Mouse (Mus musculus) neural tube, embryonic 11.5 days (tissue): ENCODE measurements at regions not wholly inside any gene's neighbourhood (a gene's known extent, or its start where the extent isn't known, plus 50 kb on each side); places are given as distances from the start of the nearest gene placed in this dataset.
A peak's percentile ranks its signal among the peaks of the same experiment; 100 is the strongest.

Experiments used
- ATAC-seq: fragments of 200-750 bp; cut with Nextera tagmentation; 2 replicates; pipeline ENCODE4 v1.8.0; 2017; ENCODE audit warnings: moderate number of reproducible peaks, mild to moderate bottlenecking, moderate TSS enrichment, moderate library complexity; ENCODE audit not compliant: insufficient read depth, low FRiP score, low TSS enrichment
- DNase-seq: peaks from one replicate; pipeline ENCODE4 v3.0.0-alpha.2; 2015; ENCODE audit warnings: low spot score
- H3K27ac ChIP-seq: fragments of 300-500 bp; sonication (generic); 2 replicates; pipeline ENCODE4 v1.5.1; 2014; ENCODE audit warnings: low read depth, mild to moderate bottlenecking, low read length
- H3K27me3 ChIP-seq: fragments of 300-500 bp; sonication (generic); 2 replicates; pipeline ENCODE4 v1.6.1; 2014; ENCODE audit warnings: mild to moderate bottlenecking, low read length, mixed read lengths; ENCODE audit not compliant: control insufficient read depth, insufficient read depth
- H3K36me3 ChIP-seq: fragments of 300-500 bp; sonication (generic); 2 replicates; pipeline ENCODE4 v1.6.1; 2014; ENCODE audit warnings: mild to moderate bottlenecking, low read length, moderate library complexity, mixed read lengths; ENCODE audit not compliant: control insufficient read depth, insufficient read depth
- H3K4me1 ChIP-seq: fragments of 300-500 bp; sonication (generic); 2 replicates; pipeline ENCODE4 v1.6.1; 2014; ENCODE audit warnings: low read length, mixed read lengths; ENCODE audit not compliant: control insufficient read depth, insufficient read depth
- H3K4me2 ChIP-seq: fragments of 300-500 bp; sonication (generic); 2 replicates; pipeline ENCODE4 v1.6.1; 2014; ENCODE audit warnings: low read depth, mild to moderate bottlenecking, moderate library complexity
- H3K4me3 ChIP-seq: fragments of 300-500 bp; sonication (generic); 2 replicates; pipeline ENCODE4 v1.5.1; 2014; ENCODE audit warnings: low read depth, low read length
- H3K9ac ChIP-seq: fragments of 300-500 bp; sonication (generic); 2 replicates; pipeline ENCODE4 v1.6.1; 2014; ENCODE audit warnings: mild to moderate bottlenecking, low read length
- H3K9me3 ChIP-seq: fragments of 300-500 bp; sonication (generic); 2 replicates; pipeline ENCODE4 v1.6.1; 2016; ENCODE audit warnings: low read length; ENCODE audit not compliant: control insufficient read depth
- WGBS: fragments of 180-500 bp; shearing (Covaris S2); extraction: QIAGEN DNeasy Blood & Tissue Kit; methylation state at CpG from one replicate; pipeline ENCODE4 v1.1.7; 2014; 5-methylcytosine and 5-hydroxymethylcytosine counted together

GRCm38 (mm10) chr12:109745731-109746484 lies 145.8 kb upstream of the Rtl1 start:
- H3K4me3 ChIP-seq = no peak overlapping the region

GRCm38 (mm10) chr12:109747201-109747600 lies 147.1 kb upstream of the Rtl1 start:
- WGBS = 74% methylated on average over 5 of the region's 5 CpGs
- H3K9me3 ChIP-seq = no peaks in the 10 kb centered on the region
- DNase-seq = no peak
- H3K4me1 ChIP-seq = peaks cover 34% of the 10 kb centered on the region
- no peaks in the 10 kb centered on the region for H3K27me3 ChIP-seq
- H3K4me2 ChIP-seq = no peak overlapping the region
- no peak overlapping the region for H3K9ac ChIP-seq
- no peak for ATAC-seq
- no peak overlapping the region for H3K4me3 ChIP-seq
- H3K36me3 ChIP-seq = no peaks in the 10 kb centered on the region
- no peak overlapping the region for H3K27ac ChIP-seq

More at GRCm38 (mm10) chr12:109745731-109746484, 145.8 kb upstream of the Rtl1 start:
- peak overlapping the region; percentile 2; the same call in 1 of the 2 replicates for H3K27ac ChIP-seq
- H3K9me3 ChIP-seq = no peaks in the 10 kb centered on the region
- H3K9ac ChIP-seq = no peak overlapping the region
- H3K27me3 ChIP-seq = no peaks in the 10 kb centered on the region
- 56% methylated on average over 15 of the region's 15 CpGs for WGBS
- DNase-seq (peak; percentile 49), ATAC-seq (no peak)
- H3K4me1 ChIP-seq = peaks cover 34% of the 10 kb centered on the region
- H3K4me2 ChIP-seq = no peak overlapping the region
- H3K36me3 ChIP-seq = no peaks in the 10 kb centered on the region

- no peaks in the 10 kb centered on the region for H3K36me3 ChIP-seq
- H3K27ac ChIP-seq = 0 out of 2 replicates have a peak overlapping the region, but pooled peaks have one; percentile 3
- H3K4me3 ChIP-seq = no peak overlapping the region
- peak; percentile 42 for DNase-seq
- no peaks in the 10 kb centered on the region for H3K27me3 ChIP-seq
- no peak overlapping the region for H3K4me2 ChIP-seq
- no peak; the same call in 1 of the 2 replicates for ATAC-seq
- H3K4me1 ChIP-seq = peaks cover 34% of the 10 kb centered on the region
- H3K9ac ChIP-seq = no peak overlapping the region
- WGBS = 62% methylated on average over 13 of the region's 13 CpGs
- H3K9me3 ChIP-seq = no peaks in the 10 kb centered on the region
Measured at GRCm38 (mm10) chr12:109747776-109748175, 147.6 kb upstream of the Rtl1 start.

GRCm38 (mm10) chr12:109748326-109749059 lies 148.4 kb upstream of the Rtl1 start:
- WGBS = 88% methylated on average over 12 of the region's 12 CpGs
- Histone ChIP-seq H3K27me3 (no peaks in the 10 kb centered on the region), H3K27ac (peak overlapping the region; percentile 63; the same call in 1 of the 2 replicates), H3K36me3 (no peaks in the 10 kb centered on the region), H3K4me2 (no peak overlapping the region), H3K4me1 (peaks cover 34% of the 10 kb centered on the region), H3K9ac (no peak overlapping the region), H3K4me3 (no peak overlapping the region), H3K9me3 (no peaks in the 10 kb centered on the region)
- ATAC-seq = no peak
- DNase-seq = no peak

GRCm38 (mm10) chr12:109749256-109749655 lies 149.1 kb upstream of the Rtl1 start:
- no peak overlapping the region for H3K4me3 ChIP-seq
- H3K9me3 ChIP-seq = no peaks in the 10 kb centered on the region
- H3K9ac ChIP-seq = no peak overlapping the region
- WGBS = 50% methylated on average over 2 of the region's 2 CpGs
- DNase-seq = no peak
- H3K27me3 ChIP-seq = no peaks in the 10 kb centered on the region
- H3K27ac ChIP-seq = peak overlapping the region; percentile 63
- H3K4me2 ChIP-seq = peak overlapping the region; percentile 18; the same call in 1 of the 2 replicates
- peaks cover 34% of the 10 kb centered on the region for H3K4me1 ChIP-seq
- H3K36me3 ChIP-seq = no peaks in the 10 kb centered on the region
- ATAC-seq = peak; percentile 1; the same call in 1 of the 2 replicates

- no peaks in the 10 kb centered on the region for H3K36me3 ChIP-seq
- H3K27me3 ChIP-seq = no peaks in the 10 kb centered on the region
- DNase-seq (peak; percentile 84), ATAC-seq (peak; percentile 83)
- H3K27ac ChIP-seq = peak overlapping the region; percentile 63
- H3K4me1 ChIP-seq = peaks cover 34% of the 10 kb centered on the region
- peak overlapping the region; percentile 18 for H3K4me2 ChIP-seq
- WGBS = 5% methylated on average over 13 of the region's 14 CpGs
- H3K9me3 ChIP-seq = no peaks in the 10 kb centered on the region
- no peak overlapping the region for H3K4me3 ChIP-seq
- peak overlapping the region; percentile 19; the same call in 1 of the 2 replicates for H3K9ac ChIP-seq
Measured at GRCm38 (mm10) chr12:109749711-109750243, 149.6 kb upstream of the Rtl1 start.

- DNase-seq = no peak
Measured at GRCm38 (mm10) chr12:109754986-109755385, 154.9 kb upstream of the Rtl1 start.

GRCm38 (mm10) chr12:109764293-109764692 lies 164.2 kb upstream of the Rtl1 start:
- Histone ChIP-seq H3K4me3 (no peak overlapping the region), H3K9me3 (no peaks in the 10 kb centered on the region), H3K9ac (no peak overlapping the region), H3K4me1 (no peaks in the 10 kb centered on the region), H3K27me3 (no peaks in the 10 kb centered on the region), H3K27ac (no peak overlapping the region), H3K4me2 (no peak overlapping the region), H3K36me3 (no peaks in the 10 kb centered on the region)
- no peak for ATAC-seq
- no peak for DNase-seq
- WGBS = 70% methylated on average over 4 of the region's 4 CpGs

More at GRCm38 (mm10) chr12:109754986-109755385, 154.9 kb upstream of the Rtl1 start:
- no peak overlapping the region for H3K4me3 ChIP-seq
- no peaks in the 10 kb centered on the region; the same call in 1 of the 2 replicates for H3K4me1 ChIP-seq
- no peak for ATAC-seq
- H3K27me3 ChIP-seq = no peaks in the 10 kb centered on the region
- 90% methylated on average over 7 of the region's 7 CpGs for WGBS
- H3K9ac ChIP-seq = no peak overlapping the region
- no peaks in the 10 kb centered on the region for H3K9me3 ChIP-seq
- no peaks in the 10 kb centered on the region for H3K36me3 ChIP-seq
- H3K4me2 ChIP-seq = no peak overlapping the region
- no peak overlapping the region for H3K27ac ChIP-seq
